Mouse (Mus musculus) myocyte (in vitro differentiated cells): Measurements from ENCODE around the gene Pkd1l3. TPM values are rescaled to one million over a fixed set of nuclear protein-coding genes. Genes with fewer than 3 reads are reported as not detected.

Experiments
- H3K27me3 ChIP-seq: one replicate; pipeline ENCODE4 v1.6.1; 2011; ENCODE audit not compliant: control insufficient read depth, insufficient read depth, insufficient read length
- H3K36me3 ChIP-seq: one replicate; pipeline ENCODE4 v1.6.1; 2011; ENCODE audit not compliant: control insufficient read depth, insufficient read depth
- H3K4me2 ChIP-seq: one replicate; pipeline ENCODE4 v1.6.1; 2011; ENCODE audit warnings: low read depth, control low read depth
- H3K4me3 ChIP-seq: one replicate; pipeline ENCODE4 v1.5.1; 2011; ENCODE audit warnings: mild to moderate bottlenecking, control low read depth, moderate library complexity
- H3K79me2 ChIP-seq: one replicate; pipeline ENCODE4 v1.6.1; 2011; ENCODE audit not compliant: control insufficient read depth, insufficient read depth
- H3ac ChIP-seq: one replicate; pipeline ENCODE4 v1.6.1; 2011; ENCODE audit not compliant: control insufficient read depth, insufficient read length
- CEBPB ChIP-seq: IDR thresholded peaks from 2 replicates; pipeline ENCODE4 v1.6.1; 2011; ENCODE audit warnings: mild to moderate bottlenecking, moderate library complexity; ENCODE audit not compliant: poor library complexity, insufficient read depth, severe bottlenecking
- E2F4 ChIP-seq: IDR thresholded peaks from one replicate; pipeline ENCODE4 v1.6.1; 2011; ENCODE audit warnings: mild to moderate bottlenecking, control low read depth, moderate library complexity; ENCODE audit not compliant: insufficient read depth
- MAX ChIP-seq: IDR thresholded peaks from one replicate; pipeline ENCODE4 v1.6.1; 2011; ENCODE audit warnings: low read depth, mild to moderate bottlenecking, control low read depth
- MYOD1 ChIP-seq, 3 experiments: IDR thresholded peaks; one replicate each; pipeline ENCODE4 v1.6.1; 2011; ENCODE audit warnings: control low read depth in 2 of 3, low read depth in 2 of 3, mild to moderate bottlenecking in 2 of 3, moderate library complexity in 1 of 3; ENCODE audit not compliant: insufficient read length in 2 of 3, control insufficient read depth in 1 of 3
- MYOG ChIP-seq, 3 experiments: IDR thresholded peaks; one replicate each; pipeline ENCODE4 v1.6.1; 2011; ENCODE audit warnings: control low read depth in 2 of 3, low read depth in 2 of 3, mild to moderate bottlenecking in 2 of 3; ENCODE audit not compliant: insufficient read length in 2 of 3, control insufficient read depth in 1 of 3, insufficient read depth in 1 of 3
- POLR2A ChIP-seq: IDR thresholded peaks from one replicate; pipeline ENCODE4 v1.6.1; 2011; ENCODE audit warnings: low read depth, mild to moderate bottlenecking, control low read depth, moderate library complexity; ENCODE audit not compliant: insufficient read length
- POLR2AphosphoS2 ChIP-seq: IDR thresholded peaks from one replicate; pipeline ENCODE4 v1.6.1; 2011; ENCODE audit warnings: low read depth, control low read depth; ENCODE audit not compliant: insufficient read length
- REST ChIP-seq: IDR thresholded peaks from one replicate; pipeline ENCODE4 v1.6.1; 2011; ENCODE audit warnings: mild to moderate bottlenecking, control low read depth, moderate library complexity; ENCODE audit not compliant: insufficient read depth, insufficient read length
- SRF ChIP-seq: IDR thresholded peaks from one replicate; pipeline ENCODE4 v1.6.1; 2011; ENCODE audit warnings: low read depth; ENCODE audit not compliant: control insufficient read depth, insufficient read length
- TCF12 ChIP-seq: IDR thresholded peaks from one replicate; pipeline ENCODE4 v1.6.1; 2011; ENCODE audit warnings: mild to moderate bottlenecking, control low read depth; ENCODE audit not compliant: poor library complexity, insufficient read depth, severe bottlenecking
- TCF3 ChIP-seq: IDR thresholded peaks from one replicate; pipeline ENCODE4 v1.6.1; 2011; ENCODE audit warnings: low read depth, control low read depth; ENCODE audit not compliant: insufficient read length
- USF1 ChIP-seq: IDR thresholded peaks from one replicate; pipeline ENCODE4 v1.6.1; 2011; ENCODE audit warnings: low read depth, mild to moderate bottlenecking, control low read depth, moderate library complexity
- polyA plus RNA-seq: library from polyadenylated mRNA; unstranded; fragments of >200 nt; fragmentation: generic; extraction: Trizol; gene quantifications from one replicate; pipeline ENCODE4 v1.2.1, GENCODE M21; 2012; ENCODE audit warnings: missing spikeins

The Pkd1l3 gene
- polyA plus RNA-seq, 1 experiment: 0.14 TPM

DNA sequence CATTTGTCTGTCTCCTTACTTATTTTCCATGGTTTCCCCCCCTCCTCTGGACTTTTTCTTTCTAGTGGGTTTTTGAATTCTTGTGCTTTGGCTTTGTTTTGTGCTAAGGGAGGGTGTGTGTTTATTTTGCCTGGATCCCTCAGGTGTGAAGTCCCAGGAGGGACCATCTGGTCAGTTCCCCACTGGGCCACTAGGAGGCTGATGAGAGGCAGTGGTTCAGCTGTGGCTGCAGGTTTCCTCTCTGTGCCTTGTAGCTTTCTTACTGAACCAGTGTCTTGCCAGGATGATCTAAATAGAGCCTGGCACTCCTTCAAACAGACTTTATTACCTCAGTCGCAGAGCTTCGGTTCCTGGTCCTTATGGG lies 92.5 kb downstream of the Pkd1l3 start:
- H3K4me3 ChIP-seq: peak overlapping the region; percentile 39
- H3K27me3 ChIP-seq: no peaks in the 10 kb centered on the region
- H3ac ChIP-seq: no peak overlapping the region
- TF ChIP-seq REST (no peak), MYOG (IDR thresholded peaks at IDR 0.05; ENCODE audit: control insufficient read depth in 1 of 3, insufficient read depth in 1 of 3, insufficient read length in 2 of 3, low read depth in 2 of 3) (peak in 1 of 3 experiments; percentile 18)
- peaks cover 27% of the 10 kb centered on the region for H3K36me3 ChIP-seq
- no peaks in the 10 kb centered on the region for H3K79me2 ChIP-seq
- H3K4me2 ChIP-seq: peak overlapping the region; percentile 78

DNA sequence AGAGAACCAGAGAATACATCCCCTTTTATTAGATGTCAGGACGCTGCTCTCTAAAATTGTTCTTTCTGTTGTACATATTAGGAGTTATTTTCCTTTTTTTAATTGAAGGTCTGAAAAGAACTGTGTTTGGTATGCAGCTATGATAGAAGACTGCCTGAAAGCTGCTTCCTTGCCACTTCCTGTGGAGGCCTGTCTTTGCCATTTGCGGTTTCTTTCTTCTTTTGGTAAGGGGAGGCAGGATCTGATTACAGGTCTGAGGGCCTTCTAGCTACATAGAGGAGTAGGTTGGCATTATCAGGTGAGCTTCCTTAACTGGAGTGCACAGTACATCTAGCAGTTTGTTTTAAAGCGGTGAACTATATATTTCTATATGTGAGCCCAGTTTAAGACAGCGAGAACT lies 93.6 kb downstream of the Pkd1l3 start:
- Histone ChIP-seq H3K4me2 (no peak overlapping the region), H3ac (no peak overlapping the region), H3K27me3 (no peaks in the 10 kb centered on the region), H3K36me3 (peaks cover 28% of the 10 kb centered on the region), H3K4me3 (no peak overlapping the region), H3K79me2 (no peaks in the 10 kb centered on the region)
- TF ChIP-seq TCF12 (no peak), MYOG (IDR thresholded peaks at IDR 0.05; ENCODE audit: control insufficient read depth in 1 of 3, insufficient read depth in 1 of 3, insufficient read length in 2 of 3, low read depth in 2 of 3) (no peak), POLR2A (no peak), CEBPB (no peak), USF1 (no peak), MYOD1 (IDR thresholded peaks at IDR 0.05; ENCODE audit: control insufficient read depth in 1 of 3, insufficient read length in 2 of 3, low read depth in 2 of 3) (no peak), POLR2AphosphoS2 (no peak), TCF3 (no peak), MAX (no peak), E2F4 (no peak), REST (no peak)

GRCm38 (mm10) chr8:109712521-109712920 lies 98.2 kb downstream of the Pkd1l3 start:
- H3K4me3 ChIP-seq: no peak overlapping the region
- no peak overlapping the region for H3K4me2 ChIP-seq
- TF ChIP-seq SRF (no peak), MAX (no peak), MYOG (IDR thresholded peaks at IDR 0.05; ENCODE audit: control insufficient read depth in 1 of 3, insufficient read depth in 1 of 3, insufficient read length in 2 of 3, low read depth in 2 of 3) (no peak), TCF12 (no peak)
- no peak overlapping the region for H3ac ChIP-seq
- H3K36me3 ChIP-seq: peaks cover 50% of the 10 kb centered on the region
- no peaks in the 10 kb centered on the region for H3K79me2 ChIP-seq
- no peaks in the 10 kb centered on the region for H3K27me3 ChIP-seq

DNA sequence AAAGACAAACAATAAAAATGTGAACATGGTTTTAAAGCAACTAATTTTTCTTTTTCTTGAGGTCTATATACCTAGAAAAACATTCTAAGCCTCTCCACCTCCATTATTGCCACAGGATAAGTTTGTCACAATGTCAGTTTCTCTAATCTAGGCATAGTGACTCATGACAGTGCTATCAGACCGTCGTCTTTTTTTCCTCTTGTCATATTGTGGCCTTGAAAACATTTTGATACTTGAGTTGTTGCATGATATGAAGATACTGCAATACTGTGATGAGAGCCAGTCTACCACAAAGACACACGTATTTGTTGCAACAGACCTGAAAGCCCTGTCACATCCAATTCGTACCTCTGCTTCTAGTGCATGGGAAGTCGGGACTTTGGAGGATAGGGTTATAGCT lies 100.6 kb downstream of the Pkd1l3 start:
- TF ChIP-seq E2F4: no peak
- no peak for TF ChIP-seq MAX
- no peak for TF ChIP-seq CEBPB
- TF ChIP-seq MYOD1 (IDR thresholded peaks at IDR 0.05; ENCODE audit: control insufficient read depth in 1 of 3, insufficient read length in 2 of 3, low read depth in 2 of 3): no peak
- no peak for TF ChIP-seq REST
- no peak for TF ChIP-seq USF1
- Histone ChIP-seq H3K79me2 (no peaks in the 10 kb centered on the region), H3K4me3 (no peak overlapping the region), H3K4me2 (no peak overlapping the region), H3K36me3 (peaks cover 56% of the 10 kb centered on the region), H3K27me3 (no peaks in the 10 kb centered on the region), H3ac (no peak overlapping the region)

Other genes with a start within 250 kb of the Pkd1l3 start
- not detected for gene Pmfbp1, start 120.5 kb upstream of the Pkd1l3 start, polyA plus RNA-seq
- gene Dhx38, start 48.7 kb upstream of the Pkd1l3 start, polyA plus RNA-seq: 19.3 TPM
- 6.9 TPM for gene Txnl4b, start 48.6 kb upstream of the Pkd1l3 start, polyA plus RNA-seq
- gene Hp, start 35.3 kb upstream of the Pkd1l3 start, polyA plus RNA-seq: not detected
- gene Dhodh, start 5.8 kb upstream of the Pkd1l3 start, polyA plus RNA-seq: 16.7 TPM
- gene Ist1, start 78.7 kb downstream of the Pkd1l3 start, polyA plus RNA-seq: 44.1 TPM
- 10.7 TPM for gene Zfp821, start 91.0 kb downstream of the Pkd1l3 start, polyA plus RNA-seq
- gene Atxn1l, start 123.2 kb downstream of the Pkd1l3 start, polyA plus RNA-seq: 11.0 TPM
- 21.1 TPM for gene Ap1g1, start 164.0 kb downstream of the Pkd1l3 start, polyA plus RNA-seq